Mouse (Mus musculus) activated CD4-positive, CD25-positive, alpha-beta regulatory T cell, adult 4 months (primary cell): ENCODE measurements around the gene Rnf5. TPM values are rescaled to one million over a fixed set of nuclear protein-coding genes. Genes with fewer than 3 reads are reported as not detected.

ENCODE experiments used
- ATAC-seq: one replicate; pipeline ENCODE4 v1.8.0; 2017
- polyA plus RNA-seq, 2 experiments: library from polyadenylated mRNA; unstranded; fragments of 100-300 nt; shearing (Covaris generic); gene quantifications; one replicate each; pipeline ENCODE4 v1.2.1; 2017

Gene Rnf5
- polyA plus RNA-seq, 2 experiments from 2014 or later: 49.0 to 56.9 TPM

DNA sequence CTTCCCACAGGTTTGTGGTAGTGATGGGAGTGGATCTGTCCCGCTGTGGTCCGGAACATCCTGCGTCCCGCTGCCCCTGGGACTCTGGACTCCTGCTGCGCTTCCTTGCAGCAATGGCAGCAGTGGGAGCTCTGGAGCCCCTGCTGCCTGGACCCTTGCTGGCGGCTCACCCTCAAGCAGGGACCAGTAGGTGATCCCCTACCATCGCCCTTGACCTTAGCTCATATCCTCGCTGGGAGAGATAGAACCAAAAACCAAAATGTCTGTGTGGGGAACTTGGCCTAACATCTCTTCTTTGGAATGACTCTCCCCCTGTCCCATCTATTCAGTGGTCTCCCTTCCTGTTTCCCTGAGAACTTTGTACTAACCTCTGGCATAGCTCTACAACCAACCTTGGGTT is 19.7 kb downstream of the Rnf5 start:
- no peak for ATAC-seq

DNA sequence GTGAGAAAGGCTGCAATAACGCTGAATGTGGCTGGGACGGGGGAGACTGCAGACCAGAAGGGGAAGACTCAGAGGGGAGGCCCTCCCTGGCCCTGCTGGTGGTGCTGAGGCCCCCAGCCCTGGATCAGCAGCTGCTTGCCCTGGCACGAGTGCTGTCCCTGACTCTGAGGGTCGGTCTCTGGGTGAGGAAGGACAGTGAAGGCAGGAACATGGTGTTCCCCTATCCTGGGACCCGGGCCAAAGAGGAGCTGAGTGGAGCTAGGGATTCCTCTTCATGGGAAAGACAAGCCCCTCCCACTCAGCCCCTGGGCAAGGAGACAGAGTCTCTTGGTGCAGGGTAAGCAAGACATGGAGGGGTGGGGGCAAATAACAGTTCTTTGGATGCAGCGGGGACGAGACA is 20.1 kb downstream of the Rnf5 start:
- no peak for ATAC-seq

DNA sequence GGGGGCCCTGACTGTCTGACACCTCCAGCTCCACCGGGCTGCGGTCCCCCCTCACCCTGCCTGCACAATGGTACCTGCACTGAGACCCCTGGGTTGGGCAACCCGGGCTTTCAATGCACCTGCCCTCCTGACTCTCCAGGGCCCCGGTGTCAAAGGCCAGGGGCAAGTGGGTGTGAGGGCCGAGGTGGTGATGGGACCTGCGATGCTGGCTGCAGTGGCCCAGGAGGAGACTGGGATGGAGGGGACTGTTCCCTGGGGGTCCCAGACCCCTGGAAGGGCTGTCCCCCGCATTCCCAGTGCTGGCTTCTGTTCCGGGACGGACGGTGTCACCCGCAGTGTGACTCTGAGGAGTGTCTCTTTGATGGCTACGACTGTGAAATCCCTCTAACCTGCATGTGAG is 21.0 kb downstream of the Rnf5 start:
- no peak for ATAC-seq

DNA sequence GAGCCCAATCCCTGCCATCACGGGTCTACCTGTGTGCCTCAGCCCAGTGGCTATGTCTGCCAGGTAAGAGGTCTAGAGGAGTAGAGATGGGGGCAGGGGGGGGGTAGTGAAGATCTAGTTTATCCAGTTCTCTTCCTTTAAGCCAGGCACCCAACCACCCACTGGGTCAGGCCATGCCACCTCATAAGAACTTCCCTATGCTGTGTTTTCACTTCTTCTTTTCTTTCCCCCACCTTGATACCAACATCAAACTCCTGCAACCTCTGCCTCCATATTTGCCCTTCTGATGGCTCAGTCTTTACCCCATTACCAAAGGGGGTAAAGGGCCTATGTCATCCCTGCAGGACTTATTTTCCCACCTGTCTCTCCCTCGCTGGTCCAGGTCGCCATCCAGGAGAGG is 25.4 kb downstream of the Rnf5 start:
- no peak for ATAC-seq

DNA sequence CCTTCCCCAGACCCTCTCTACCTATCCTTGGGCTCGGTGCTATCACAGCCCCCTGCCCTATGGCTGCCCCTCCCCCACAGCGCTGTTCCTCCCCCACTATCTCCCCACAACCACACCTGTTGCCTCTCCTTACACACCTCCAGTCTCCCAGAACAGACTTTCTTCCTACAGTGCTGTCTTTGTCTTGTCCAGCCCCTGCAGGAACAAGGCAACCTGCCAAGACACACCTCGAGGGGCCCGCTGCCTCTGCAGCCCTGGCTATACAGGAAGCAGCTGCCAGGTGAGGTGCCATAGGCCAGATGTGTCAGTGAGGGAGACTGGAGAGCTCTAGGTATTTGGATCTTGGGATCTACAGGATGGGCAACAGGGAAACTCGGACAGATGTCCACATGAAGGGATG is 26.9 kb downstream of the Rnf5 start:
- no peak for ATAC-seq

DNA sequence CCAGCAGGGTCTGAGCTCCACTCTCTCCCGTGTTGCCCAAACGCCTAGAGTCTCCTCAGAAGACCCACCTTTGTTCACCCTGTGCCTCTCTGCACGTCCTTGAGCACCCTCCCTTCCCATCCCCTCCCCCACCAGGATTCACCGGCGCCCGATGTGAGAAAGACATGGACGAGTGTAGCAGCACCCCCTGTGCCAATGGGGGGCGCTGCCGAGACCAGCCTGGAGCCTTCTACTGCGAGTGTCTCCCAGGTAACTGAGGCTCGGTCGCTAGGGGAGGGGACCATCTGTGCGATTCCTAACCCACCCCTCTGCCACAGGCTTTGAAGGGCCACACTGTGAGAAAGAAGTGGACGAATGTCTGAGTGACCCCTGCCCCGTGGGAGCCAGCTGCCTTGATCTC is 31.1 kb downstream of the Rnf5 start:
- ATAC-seq: no peak

DNA sequence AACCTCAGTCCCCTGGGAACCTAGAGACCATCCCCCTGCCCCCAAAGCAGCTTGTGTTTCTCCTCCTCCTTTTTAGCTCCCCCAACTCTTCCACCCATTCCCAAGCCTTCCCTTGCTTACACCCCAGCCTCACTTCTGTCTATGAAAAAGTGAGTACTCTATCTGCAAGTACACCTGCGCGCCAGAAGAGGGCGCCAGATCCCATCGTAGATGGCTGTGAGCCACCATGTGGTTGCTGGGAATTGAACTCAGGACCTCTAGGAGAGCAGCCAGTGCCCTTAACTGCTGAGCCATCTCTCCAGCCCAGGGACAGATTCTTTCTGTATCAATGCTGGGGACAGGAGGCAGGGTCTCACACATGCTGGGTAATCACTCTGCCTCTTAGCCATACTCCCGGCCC is 31.6 kb downstream of the Rnf5 start:
- no peak for ATAC-seq

DNA sequence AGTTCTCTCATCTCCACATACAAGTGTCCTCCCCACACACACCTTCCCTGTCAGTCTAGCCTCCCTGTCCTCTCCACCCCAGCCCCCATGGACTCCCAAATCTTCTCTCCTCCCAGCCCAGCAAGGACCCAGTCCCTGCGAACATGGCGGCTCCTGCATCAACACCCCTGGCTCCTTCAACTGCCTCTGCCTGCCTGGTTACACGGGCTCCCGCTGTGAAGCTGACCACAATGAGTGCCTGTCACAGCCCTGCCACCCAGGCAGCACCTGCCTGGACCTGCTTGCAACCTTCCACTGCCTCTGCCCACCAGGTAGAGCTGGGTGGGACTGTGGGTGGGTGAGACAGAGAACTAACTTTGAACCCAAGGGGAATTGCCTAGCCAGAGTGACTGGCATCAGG is 33.6 kb downstream of the Rnf5 start:
- no peak for ATAC-seq

DNA sequence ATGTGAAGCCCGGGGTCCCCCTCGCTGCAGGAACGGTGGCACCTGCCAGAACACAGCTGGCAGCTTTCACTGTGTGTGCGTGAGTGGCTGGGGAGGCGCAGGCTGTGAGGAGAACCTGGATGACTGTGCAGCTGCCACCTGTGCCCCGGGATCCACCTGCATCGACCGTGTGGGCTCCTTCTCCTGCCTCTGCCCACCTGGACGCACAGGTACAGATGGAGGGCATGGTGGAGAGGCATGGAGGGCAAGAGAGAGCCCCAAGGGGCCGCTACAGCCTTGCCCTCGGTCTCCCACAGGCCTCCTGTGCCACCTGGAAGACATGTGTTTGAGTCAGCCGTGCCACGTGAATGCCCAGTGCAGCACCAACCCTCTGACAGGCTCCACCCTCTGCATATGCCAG is 35.1 kb downstream of the Rnf5 start:
- ATAC-seq: no peak

DNA sequence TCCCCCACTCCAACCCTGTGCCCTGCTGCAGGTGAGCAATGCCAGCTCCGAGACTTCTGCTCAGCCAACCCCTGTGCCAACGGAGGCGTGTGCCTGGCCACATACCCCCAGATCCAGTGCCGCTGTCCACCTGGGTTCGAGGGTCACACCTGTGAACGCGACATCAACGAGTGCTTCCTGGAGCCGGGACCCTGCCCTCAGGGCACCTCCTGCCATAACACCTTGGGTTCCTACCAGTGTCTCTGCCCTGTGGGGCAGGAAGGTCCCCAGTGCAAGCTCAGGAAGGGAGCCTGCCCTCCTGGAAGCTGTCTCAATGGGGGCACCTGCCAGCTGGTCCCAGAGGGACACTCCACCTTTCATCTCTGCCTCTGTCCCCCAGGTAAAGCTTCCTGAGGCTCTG is 36.2 kb downstream of the Rnf5 start:
- no peak for ATAC-seq

DNA sequence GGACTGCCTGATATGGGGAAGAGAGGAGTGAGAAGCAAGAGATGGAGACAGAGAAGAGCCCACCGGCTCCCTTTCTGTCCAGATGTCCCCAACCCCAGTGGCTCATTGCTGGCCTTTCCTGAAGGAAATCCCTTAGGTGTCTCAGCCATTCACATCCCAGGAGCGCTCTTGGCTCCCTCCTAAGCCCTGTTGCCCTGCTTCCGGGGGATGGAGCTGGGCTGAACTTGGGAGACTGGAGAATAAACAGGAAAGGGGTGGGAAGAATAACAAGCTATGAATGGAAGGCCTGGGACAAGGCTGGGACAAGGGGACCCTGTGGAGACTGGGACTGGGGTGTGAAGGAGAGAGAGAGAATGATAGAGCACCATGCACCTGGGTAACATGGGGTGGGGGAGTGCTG is 38.7 kb downstream of the Rnf5 start:
- no peak for ATAC-seq

DNA sequence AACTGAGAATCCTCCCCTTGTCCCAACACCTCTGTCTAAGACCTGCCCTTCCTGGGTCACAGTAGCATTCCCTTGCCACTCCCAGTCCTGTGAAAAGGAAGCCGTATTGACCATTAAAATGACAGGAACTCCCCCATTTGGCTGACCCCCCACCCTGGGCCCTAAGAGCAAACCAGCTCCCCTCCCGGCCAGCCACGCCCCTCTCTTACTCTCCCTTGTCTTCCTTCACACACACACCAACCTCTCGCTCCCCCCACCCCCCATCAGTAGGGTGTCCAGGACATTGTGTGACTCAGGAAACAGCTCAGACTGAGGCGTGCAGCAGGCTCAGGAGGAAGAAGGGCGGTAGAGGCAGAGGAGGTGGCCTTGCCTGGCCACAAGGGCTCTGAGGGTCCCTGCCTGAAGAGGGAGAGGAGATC is 39.5 kb downstream of the Rnf5 start, which contains the start of gene Notch4:
TSS of gene Notch4 (plus strand) at position 266 of the 419 bp plus-strand sequence.
- no peak for ATAC-seq

DNA sequence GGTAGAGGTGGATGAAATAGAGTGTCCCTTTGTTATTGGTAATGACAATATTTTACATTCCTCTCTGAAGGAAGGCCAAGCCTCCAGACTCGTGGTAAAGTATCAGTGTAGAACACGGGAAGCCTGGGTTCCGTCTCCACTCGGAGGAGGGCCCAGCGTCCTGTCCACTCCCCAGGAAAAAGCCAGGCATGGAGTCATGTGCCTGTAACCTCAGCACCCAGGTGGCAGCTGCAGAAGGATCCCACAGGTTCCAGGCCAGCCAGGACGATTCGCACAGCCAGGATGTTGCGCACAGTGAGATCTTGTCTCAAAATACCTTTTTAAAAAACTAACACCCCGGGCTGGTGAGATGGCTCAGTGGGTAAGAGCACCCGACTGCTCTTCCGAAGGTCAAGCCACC is 40.1 kb downstream of the Rnf5 start:
- ATAC-seq: no peak

DNA sequence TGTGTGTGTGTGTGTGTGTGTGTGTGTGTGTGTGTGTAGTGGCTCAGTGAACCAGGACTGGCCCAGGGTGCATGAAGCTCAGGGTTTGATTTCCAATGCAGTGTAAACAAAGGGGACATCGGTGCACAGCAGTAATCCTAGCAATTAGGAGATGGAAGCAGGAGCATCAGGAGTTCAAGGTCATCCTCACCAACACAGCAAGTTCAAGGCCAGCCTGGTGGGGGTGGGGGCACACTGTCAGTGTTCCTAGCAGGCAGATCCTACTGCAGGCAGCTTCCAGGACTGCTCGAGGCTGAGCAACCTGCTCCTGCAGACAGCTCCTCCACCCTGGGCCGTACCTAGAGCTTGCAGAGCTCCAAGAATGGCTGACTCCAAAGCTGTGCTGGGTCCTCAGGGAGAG is 40.9 kb downstream of the Rnf5 start:
- ATAC-seq: no peak

DNA sequence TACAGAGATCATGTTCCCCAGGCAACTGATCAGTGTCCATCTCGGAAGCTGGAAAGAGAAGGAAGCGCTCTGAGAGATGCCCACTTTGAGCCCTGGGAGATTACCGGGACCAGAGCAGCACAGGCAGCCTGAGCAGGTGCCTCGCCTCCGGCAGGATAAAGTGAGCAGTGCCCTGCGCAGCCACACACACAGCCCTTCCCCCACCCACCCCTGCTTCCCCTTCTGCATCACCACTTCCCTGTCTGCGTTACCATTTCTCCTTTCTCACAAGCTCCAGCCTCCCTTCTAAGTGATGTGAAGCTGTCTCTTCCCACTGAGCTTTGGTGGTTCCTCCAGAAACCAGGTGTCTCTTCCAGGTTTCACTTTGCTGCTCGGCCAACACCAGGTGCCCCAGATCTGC is 42.3 kb downstream of the Rnf5 start:
- ATAC-seq: no peak

DNA sequence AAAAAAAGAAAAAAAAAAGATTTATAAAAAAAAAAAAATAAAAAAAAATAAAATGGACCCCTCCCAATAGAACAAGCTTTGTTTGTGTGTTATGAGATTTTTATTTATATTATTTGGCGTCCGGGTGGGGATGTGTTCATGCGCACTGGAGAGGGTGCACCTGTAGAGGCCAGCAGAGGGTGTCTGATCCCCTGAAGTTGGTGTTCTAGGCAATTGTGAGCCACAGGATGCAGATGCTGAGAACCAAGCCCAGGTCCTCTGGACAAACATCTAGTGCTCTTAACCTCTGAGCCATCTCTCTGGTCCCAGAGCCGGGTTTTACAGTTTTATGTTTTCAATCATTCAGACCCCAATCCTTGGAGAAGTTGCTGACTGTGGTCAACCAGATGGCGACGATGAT is 43.1 kb downstream of the Rnf5 start:
- ATAC-seq: no peak

DNA sequence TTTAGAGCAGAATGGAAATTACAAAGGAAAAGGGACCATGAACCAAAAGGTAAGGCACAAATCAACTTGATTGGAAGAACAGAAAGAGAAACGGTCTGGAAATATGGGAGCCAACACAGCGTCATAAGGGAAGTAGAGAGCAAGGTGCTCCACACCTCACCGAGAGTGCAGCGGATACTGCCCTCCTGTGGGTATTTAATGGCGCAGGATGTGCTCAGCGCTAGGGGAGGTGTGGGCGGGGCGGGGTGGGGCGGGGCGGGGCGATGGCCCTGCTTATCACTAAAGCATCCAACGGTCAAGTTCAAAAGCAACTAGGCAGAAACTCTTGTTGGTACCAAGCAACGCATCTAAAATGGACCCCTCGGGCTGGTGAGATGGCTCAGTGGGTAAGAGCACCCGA is 43.6 kb downstream of the Rnf5 start:
- no peak for ATAC-seq

DNA sequence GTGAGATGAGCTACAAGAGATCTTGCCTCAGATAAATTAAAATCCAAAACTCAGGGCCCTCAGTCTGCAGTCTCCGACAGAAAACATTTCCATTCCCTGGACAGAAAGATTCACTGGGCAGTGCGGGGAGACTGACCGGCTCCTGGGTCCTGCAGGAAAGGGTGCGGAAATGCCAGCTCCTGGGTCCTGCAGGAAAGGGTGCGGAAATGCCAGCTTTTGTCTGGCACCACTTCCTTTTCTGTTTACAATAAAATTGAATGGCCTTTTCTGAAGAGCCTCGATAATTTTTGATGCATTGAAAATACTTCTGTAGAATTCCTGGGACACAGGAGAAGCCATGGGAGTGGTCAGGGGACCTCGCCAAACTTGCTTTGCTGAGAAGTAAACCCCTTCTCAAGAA is 44.4 kb downstream of the Rnf5 start:
- ATAC-seq: no peak

DNA sequence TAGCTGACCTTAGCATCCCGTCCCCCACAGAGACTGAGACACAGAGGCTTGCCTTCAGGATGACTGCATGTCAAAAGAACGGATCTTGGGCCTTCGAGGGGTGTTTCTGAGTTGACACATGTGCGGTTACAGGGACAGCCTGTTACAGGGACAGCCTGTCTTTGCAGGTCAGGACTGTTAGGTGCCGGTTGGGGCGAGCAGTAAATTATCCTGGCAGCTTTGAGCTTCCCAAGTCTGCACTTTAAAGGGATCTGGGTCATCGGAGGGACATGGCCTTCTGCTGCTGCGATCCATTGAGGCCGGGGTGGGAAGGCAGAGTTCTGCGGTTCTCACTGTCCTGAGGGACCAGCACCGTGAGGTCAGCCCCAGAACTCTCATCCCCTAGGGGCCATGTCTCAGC is 46.1 kb downstream of the Rnf5 start:
- ATAC-seq: no peak

DNA sequence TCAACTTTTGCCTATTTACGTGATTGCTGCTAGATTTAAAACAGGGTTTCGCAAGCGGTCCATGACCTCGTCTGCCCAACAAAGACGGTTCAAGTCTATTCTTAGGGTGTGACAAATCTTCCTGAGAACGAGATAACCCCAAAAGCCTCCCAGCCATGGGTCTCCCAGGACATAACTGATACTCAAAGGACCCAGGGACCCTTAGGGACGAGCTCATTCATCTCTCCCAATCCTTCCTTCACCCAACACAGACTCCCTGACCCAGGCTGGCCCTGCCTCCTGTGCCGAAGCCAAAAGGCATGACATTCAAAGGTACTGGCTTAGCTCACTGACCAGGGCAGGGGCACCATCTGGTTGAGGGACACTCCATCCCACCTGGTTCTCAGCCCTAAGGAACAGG is 47.1 kb downstream of the Rnf5 start:
- ATAC-seq: no peak

DNA sequence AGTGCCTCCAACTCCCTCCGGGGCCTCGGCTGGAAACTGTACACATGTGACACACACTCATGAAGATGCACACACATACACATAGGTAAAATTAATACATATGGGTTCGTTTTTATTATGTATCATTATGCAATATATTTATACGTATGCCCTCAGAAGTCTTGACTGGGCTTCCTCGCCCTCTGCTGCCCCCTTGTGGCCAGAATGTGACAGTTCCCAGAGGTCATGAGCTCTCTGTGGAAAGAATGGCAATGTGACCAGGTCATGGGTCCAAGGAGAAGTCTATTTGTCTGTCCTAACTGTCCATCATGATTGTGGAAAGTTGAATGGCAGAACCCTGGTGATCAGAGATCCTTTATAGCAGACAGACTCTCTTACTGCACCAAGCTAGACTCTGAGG is 48.0 kb downstream of the Rnf5 start:
- peak; percentile 46 for ATAC-seq

Other genes with a start within 250 kb of the Rnf5 start
- gene Btnl2, start 248.9 kb downstream of the Rnf5 start, polyA plus RNA-seq: under 1 TPM; 0.17 to 0.42 TPM
- not detected for gene Btnl1, start 226.6 kb downstream of the Rnf5 start, polyA plus RNA-seq
- gene BC051142, start 204.9 kb downstream of the Rnf5 start, polyA plus RNA-seq: 1 to 10 TPM in 1 of 2 experiments, not detected in 1; 2.3 TPM
- not detected for gene Btnl4, start 126.4 kb downstream of the Rnf5 start, polyA plus RNA-seq
- gene Btnl6, start 86.3 kb downstream of the Rnf5 start, polyA plus RNA-seq: not detected
- under 1 TPM; 0.52 to 0.58 TPM for gene Notch4, start 39.4 kb downstream of the Rnf5 start, polyA plus RNA-seq
- 100 to 1,000 TPM; 213 to 307 TPM for gene Gpsm3, start 13.9 kb downstream of the Rnf5 start, polyA plus RNA-seq
- 10 to 100 TPM in 1 of 2 experiments, 1 to 10 TPM in 1; 8.5 to 10.2 TPM for gene Pbx2, start 12.4 kb downstream of the Rnf5 start, polyA plus RNA-seq
- 1 to 10 TPM; 2.5 to 5.4 TPM for gene Ager, start 5.8 kb downstream of the Rnf5 start, polyA plus RNA-seq
- 10 to 100 TPM; 16.9 to 18.4 TPM for gene Agpat1, start 572 bp upstream of the Rnf5 start, polyA plus RNA-seq
- 1 to 10 TPM; 1.3 to 1.9 TPM for gene Egfl8, start 12.3 kb upstream of the Rnf5 start, polyA plus RNA-seq
- 10 to 100 TPM; 13.3 to 16.8 TPM for gene Ppt2, start 24.8 kb upstream of the Rnf5 start, polyA plus RNA-seq
- 1 to 10 TPM in 1 of 2 experiments, under 1 TPM in 1; 0.34 to 1.4 TPM for gene Prrt1, start 25.8 kb upstream of the Rnf5 start, polyA plus RNA-seq
- 1 to 10 TPM; 3.5 to 5.4 TPM for gene Fkbpl, start 41.1 kb upstream of the Rnf5 start, polyA plus RNA-seq
- 10 to 100 TPM; 15.6 to 26.7 TPM for gene Atf6b, start 43.5 kb upstream of the Rnf5 start, polyA plus RNA-seq
- gene Tnxb, start 66.8 kb upstream of the Rnf5 start, polyA plus RNA-seq: not detected
- gene C4b, start 140.2 kb upstream of the Rnf5 start, polyA plus RNA-seq: not detected
- not detected for gene Cyp21a1, start 200.9 kb upstream of the Rnf5 start, polyA plus RNA-seq
- 10 to 100 TPM; 37.3 to 51.6 TPM for gene Stk19, start 233.3 kb upstream of the Rnf5 start, polyA plus RNA-seq
- gene Dxo, start 233.3 kb upstream of the Rnf5 start, polyA plus RNA-seq: 10 to 100 TPM; 19.8 to 28.0 TPM
- gene Skiv2l, start 246.5 kb upstream of the Rnf5 start, polyA plus RNA-seq: 10 to 100 TPM; 26.0 to 38.5 TPM
- 10 to 100 TPM; 45.4 to 53.4 TPM for gene Nelfe, start 246.7 kb upstream of the Rnf5 start, polyA plus RNA-seq